Mouse (Mus musculus) cerebellum, postnatal 25 days (tissue): ENCODE measurements at regions not wholly inside any gene's neighbourhood (a gene's known extent, or its start where the extent isn't known, plus 50 kb on each side); places are given as distances from the start of the nearest gene placed in this dataset.
A peak's percentile ranks its signal among the peaks of the same experiment; 100 is the strongest.
"Not testable (repeated sequence)": the region's sequence is repeated elsewhere in the genome, so short reads cannot be mapped to it uniquely, and the experiment has no call there.

Experiments used
- DNase-seq, 2 experiments: peaks; one replicate each; pipeline ENCODE4 v3.0.0; 2021; ENCODE audit warnings: mixed read lengths in 2 of 2

- DNase-seq: no peak
These were observed 104.6 kb upstream of the Arid1b start for GRCm38 (mm10) chr17:4889577-4889976.

GRCm38 (mm10) chr17:4890131-4890530, 104.0 kb upstream of the Arid1b start:
- no peak for DNase-seq

DNA sequence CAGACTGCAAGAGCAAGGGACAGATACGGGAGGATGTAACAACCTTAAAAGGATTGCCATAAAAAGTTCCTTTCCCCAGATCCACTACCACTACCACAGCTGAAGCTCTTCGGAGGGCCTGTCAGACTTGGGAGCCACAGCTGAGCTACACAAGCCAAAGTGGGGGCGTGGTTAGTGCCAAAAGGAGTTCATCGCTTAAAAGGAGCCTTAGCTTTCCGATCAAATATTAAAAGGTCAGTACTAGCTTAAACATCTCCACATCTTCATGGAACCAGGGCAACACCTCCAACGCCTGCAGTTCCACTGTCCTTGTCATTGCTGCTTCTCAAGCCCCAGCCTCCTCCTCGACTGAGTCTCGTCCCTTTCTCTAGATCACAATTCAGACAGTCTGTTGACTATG, 102.6 kb upstream of the Arid1b start:
- DNase-seq: no peak

DNA sequence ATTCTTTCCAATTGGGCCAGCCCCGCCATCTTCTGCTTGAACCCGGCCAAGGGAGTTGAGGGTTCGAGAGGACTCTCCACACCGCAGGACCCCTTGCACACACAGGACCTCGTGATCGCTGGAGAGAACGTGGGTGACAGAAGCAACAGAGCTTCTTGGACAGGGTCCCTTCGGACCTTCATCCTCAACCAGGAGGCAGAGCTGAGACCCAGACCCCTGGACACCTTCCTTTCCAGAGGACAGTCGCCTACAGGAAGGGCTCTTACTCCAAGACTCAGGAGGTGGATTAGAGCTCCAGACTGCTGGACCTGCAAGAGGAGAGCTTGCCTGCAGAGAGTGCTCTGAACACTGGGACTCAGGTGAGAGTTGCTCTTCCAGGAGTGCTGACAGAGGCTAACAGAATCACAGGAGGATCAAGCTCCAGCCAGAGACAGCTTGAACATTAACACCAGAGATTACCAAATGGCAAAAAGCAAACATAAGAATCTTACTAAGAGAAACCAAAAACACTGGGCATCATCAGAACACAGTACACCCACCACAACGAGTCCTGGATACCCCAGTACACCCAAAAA, 99.3 kb upstream of the Arid1b start:
- not testable (repeated sequence) for DNase-seq

GRCm38 (mm10) chr17:4903129-4903528, 91.0 kb upstream of the Arid1b start:
- DNase-seq: no peak

GRCm38 (mm10) chr17:4906504-4906903, 87.6 kb upstream of the Arid1b start:
- peak; percentile 20 to 36 for DNase-seq

GRCm38 (mm10) chr17:4907181-4907752, 86.9 kb upstream of the Arid1b start:
- peak; percentile 65 to 70 for DNase-seq

DNA sequence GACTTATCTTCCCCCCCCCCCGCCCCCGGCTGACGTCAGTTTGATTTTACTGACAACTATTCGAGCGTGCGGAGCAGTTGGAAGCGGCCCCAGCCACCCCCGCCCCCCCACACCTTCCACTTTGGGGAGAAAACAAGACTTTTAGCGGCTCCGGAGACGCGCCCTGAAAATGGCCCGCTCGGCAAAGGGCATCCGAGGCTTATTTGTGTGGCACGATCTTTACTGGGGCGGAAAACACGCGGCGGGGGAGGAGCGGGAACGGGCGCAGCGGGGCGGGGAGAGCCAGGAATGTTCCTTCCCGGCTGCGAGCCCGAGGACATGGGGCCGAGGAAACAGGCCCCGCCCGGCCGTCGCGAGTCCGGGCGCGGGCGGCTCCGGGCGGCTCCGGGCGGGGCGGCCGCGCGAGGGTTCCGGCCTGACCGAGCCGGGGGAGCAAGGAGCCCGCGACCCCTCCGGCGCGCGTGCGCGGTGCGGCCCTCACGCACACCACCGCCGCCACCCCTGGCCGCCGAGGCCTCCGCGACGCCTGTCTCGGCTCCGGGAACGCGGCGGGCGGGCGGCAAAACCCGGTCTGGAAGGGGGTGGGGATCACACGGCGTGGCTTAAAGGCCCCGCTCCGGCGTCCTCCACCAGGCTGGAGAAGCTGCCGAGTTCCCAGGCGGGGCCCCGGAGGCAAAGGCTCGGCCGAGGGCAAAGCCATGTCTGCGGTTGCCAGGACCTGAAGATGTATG, 86.1 kb upstream of the Arid1b start:
- DNase-seq: peak; percentile 97 to 98

DNA sequence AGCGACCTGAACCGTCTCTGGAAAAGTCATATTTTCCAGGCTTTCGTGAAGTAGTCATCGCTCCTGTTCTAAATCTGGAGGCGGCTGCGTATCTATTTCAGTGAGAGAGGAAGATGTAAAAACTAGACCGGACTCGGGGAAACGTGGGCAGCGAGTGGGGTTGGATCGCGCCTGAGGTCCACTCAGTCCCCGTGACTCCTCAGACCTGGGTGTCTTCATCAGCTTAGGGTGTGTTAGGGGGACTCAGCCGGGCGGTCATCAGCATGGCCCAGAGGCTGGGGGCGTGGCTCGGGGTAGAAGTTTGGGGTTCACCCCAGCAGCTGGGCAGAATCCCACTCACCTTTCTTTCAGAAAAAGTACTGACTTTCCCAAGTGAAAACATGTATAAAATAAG, 85.6 kb upstream of the Arid1b start:
- peak in 1 of 2 experiments; percentile 62 for DNase-seq

DNA sequence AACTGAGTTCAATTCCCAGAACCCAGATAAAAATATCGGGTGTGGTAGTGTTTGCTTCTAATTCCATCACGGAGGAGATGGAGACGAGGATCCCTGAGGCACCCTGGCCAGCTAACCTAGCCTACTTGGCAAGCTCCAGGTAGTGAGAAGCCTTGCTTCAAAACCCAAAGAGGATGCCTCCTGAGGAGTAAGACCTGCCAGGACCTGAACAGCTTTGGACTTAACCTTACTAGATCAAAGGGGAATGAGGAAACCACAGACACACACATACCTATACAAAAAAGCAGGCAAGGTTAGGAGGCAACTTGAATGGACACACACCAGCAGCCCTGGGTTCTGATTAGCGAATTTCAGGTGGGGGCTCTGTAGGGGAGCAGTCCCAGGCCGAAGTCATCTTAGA, 84.0 kb upstream of the Arid1b start:
- peak in 1 of 2 experiments; percentile 20 for DNase-seq

DNA sequence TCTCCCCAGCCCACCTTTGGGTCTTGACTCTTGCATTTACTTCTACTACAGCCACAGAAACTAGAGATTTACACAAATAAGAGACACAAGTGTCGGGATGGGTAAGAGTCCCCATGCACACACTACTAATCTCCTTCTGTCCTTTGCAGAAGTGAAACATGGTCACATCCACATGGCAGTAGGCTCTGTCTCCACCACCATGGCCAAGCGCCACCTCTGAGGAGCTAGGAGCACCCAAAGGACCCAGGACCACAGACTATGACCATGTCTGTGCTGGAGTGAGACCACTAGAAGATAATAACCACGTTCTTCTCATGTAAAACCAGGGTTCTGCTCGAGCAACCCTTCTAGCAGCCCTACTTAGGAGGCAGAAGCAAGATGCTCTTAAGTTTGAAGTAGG, 81.1 kb upstream of the Arid1b start:
- no peak for DNase-seq

DNA sequence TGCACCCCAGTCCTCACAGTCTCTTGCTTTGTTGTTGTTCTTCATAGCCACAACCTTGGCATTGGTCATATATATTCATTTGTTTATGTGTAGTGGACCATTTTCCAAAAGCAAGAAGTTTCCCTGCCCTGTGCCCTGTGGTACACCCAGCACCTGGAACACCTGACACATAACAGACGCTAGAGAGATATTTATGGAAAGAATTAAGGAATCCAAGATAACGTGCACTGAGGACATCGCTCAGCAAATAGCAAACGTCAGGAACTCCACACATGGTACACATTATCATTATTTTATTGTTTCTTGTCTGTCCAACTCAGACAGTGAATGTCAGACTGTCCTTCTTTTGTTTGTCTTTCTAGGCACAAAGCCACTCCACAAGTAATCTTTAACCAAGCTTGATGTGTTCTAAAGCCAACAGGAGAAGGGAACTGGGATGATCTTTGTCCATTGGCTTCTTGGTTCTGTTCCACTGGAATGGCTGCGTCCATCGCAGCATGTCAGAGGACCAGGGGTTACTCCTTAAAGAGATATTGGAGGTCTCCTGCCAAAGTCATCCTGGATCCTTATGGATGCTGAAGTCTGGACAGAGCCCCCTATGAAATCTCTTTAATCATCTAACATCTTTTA, 74.2 kb upstream of the Arid1b start:
- DNase-seq: no peak

GRCm38 (mm10) chr17:4921121-4921520, 73.0 kb upstream of the Arid1b start:
- DNase-seq: no peak

DNA sequence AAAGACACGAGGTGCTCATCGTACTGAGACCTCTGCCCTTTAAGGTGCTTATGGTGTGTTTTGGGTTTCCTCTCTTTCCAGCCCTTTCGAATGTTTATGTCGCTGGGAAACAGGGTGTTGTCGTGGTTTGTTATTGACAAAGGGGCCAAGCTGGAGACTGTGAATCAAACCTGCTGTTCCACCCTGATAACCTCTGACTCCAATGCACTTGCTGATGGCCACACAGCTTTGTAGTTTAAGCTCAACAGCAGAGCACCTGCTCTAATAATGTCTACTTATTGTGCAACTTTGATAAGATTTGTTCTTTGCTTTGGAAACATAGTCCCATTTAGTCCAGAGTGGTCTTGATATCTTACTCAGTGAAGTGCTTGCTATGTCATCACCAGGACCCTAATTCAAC, 65.5 kb upstream of the Arid1b start:
- DNase-seq: no peak

GRCm38 (mm10) chr17:4935268-4935667, 58.9 kb upstream of the Arid1b start:
- no peak for DNase-seq

DNA sequence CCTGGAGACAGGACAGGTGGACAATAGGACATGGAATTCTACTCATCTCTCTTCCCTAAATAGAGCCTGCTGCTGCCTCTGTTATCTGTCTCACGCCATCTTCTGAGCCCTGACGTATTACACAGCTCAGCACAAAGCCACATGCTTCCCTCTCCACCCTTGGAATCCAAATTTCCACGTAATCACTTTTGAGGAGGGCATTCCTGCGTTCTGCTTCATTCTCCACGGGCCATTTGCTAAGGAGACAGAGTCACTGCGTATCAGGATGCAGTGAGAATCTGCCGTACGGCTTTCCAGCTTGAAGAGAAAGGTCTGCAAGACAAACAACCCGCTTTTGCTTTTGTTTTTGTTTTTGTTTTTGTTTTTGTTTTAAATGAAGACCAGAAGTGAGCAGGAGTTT, 53.5 kb upstream of the Arid1b start:
- no peak for DNase-seq

GRCm38 (mm10) chr17:4941286-4941800, 52.8 kb upstream of the Arid1b start:
- no peak for DNase-seq

- no peak for DNase-seq
These were observed 51.3 kb upstream of the Arid1b start for GRCm38 (mm10) chr17:4942868-4943267.
